Mouse (Mus musculus) forebrain, embryonic 10.5 days (tissue): ENCODE data around the gene Khdrbs1. TPM values are rescaled to one million over a fixed set of nuclear protein-coding genes. Genes with fewer than 3 reads are reported as not detected.

Source experiments
- microRNA-seq: library from miRNA; unstranded; fragments of <30 nt; microRNA quantifications from one replicate; pipeline ENCODE4, GENCODE M21; 2017
- polyA plus RNA-seq: library from polyadenylated mRNA; unstranded; fragments of >200 nt; fragmentation: Nextera tagmentation; extraction: Ambion mirVana; gene quantifications from 2 replicates; pipeline ENCODE4 v1.2.1, GENCODE M21; 2016

Khdrbs1 gene
- polyA plus RNA-seq, 1 experiment from 2014 or later: 148 TPM

Small RNA genes lying within 50 kb of the gene (microRNA-seq; reads per million reads assigned to microRNA genes)
- gene Gm28017 (not detected), gene Mir7016 (not detected)

Other genes starting within 250 kb of the Khdrbs1 start
- gene Marcksl1, start 228.7 kb downstream of the Khdrbs1 start, polyA plus RNA-seq: 1,441 and 1,446 TPM in 2 replicates
- gene Hdac1, start 199.6 kb downstream of the Khdrbs1 start, polyA plus RNA-seq: 294 and 319 TPM in 2 replicates
- 13.9 and 15.7 TPM in 2 replicates for gene Lck, start 168.7 kb downstream of the Khdrbs1 start, polyA plus RNA-seq
- gene Fam167b, start 163.8 kb downstream of the Khdrbs1 start, polyA plus RNA-seq: 1.2 TPM in 2 replicates
- 298 and 315 TPM in 2 replicates for gene Eif3i, start 141.7 kb downstream of the Khdrbs1 start, polyA plus RNA-seq
- 224 and 227 TPM in 2 replicates for gene Tmem234, start 141.6 kb downstream of the Khdrbs1 start, polyA plus RNA-seq
- gene Dcdc2b, start 128.0 kb downstream of the Khdrbs1 start, polyA plus RNA-seq: 2.0 and 2.2 TPM in 2 replicates
- gene Iqcc, start 123.2 kb downstream of the Khdrbs1 start, polyA plus RNA-seq: 30.4 and 34.8 TPM in 2 replicates
- gene Ccdc28b, start 118.4 kb downstream of the Khdrbs1 start, polyA plus RNA-seq: 43.9 and 47.1 TPM in 2 replicates
- 114 and 118 TPM in 2 replicates for gene Txlna, start 101.2 kb downstream of the Khdrbs1 start, polyA plus RNA-seq
- gene Kpna6, start 69.5 kb downstream of the Khdrbs1 start, polyA plus RNA-seq: 14.0 and 15.1 TPM in 2 replicates
- 15.7 and 20.0 TPM in 2 replicates for gene Tmem39b, start 45.5 kb downstream of the Khdrbs1 start, polyA plus RNA-seq
- 317 and 328 TPM in 2 replicates for gene Ptp4a2, start 68.9 kb upstream of the Khdrbs1 start, polyA plus RNA-seq
- gene Spocd1, start 186.9 kb upstream of the Khdrbs1 start, polyA plus RNA-seq: not detected in 2 replicates
- gene Adgrb2, start 242.6 kb upstream of the Khdrbs1 start, polyA plus RNA-seq: 0.84 and 1.4 TPM in 2 replicates